Mouse (Mus musculus): Measurements from ENCODE around the gene Ddx20. TPM values are rescaled to one million over a fixed set of nuclear protein-coding genes. Genes with fewer than 3 reads are reported as not detected.

The Ddx20 gene
- total and polyA plus RNA-seq, 2 experiments, result 7.3 to 7.4 TPM

DNA sequence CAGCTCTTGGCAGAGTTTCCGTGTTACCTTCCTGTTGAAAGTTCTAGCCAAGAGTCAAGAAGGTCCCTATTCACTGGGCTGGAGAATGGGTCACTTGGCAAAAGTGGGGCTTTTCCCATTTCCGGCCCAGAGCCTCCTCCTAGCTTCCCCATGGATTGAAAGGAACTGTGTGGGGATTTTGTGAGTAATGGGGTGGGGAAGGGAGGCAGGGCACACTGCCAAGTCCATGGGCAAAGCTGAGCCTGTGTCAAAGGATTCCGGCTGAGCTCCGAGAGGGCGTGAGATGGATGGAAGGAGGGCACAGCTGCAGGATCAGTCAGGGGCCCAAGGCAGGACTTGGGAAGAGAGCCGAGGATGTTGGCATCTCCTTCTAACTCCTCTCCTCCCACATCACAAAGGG is 22.9 kb upstream of the Ddx20 start:
- TF ChIP-seq POLR2A (IDR thresholded peaks at IDR 0.05; ENCODE audit: extremely low read depth, insufficient read depth, low read length) (no peak), CTCF (IDR thresholded peaks at IDR 0.05; ENCODE audit: low read depth, low read length) (no peak)
- Histone ChIP-seq H3K4me3 (ENCODE audit: insufficient read depth, low read depth, low read length) (no peak overlapping the region), H3K27ac (replicated peaks; ENCODE audit: insufficient read depth, low read depth, low read length) (no peak overlapping the region), H3K27me3 (ENCODE audit: control insufficient read depth, insufficient read depth, low read length) (no peaks in the 10 kb centered on the region), H3K79me2 (ENCODE audit: control insufficient read depth, insufficient read depth, low read length) (no peaks in the 10 kb centered on the region), H3K36me3 (ENCODE audit: control insufficient read depth, insufficient read depth, low read length) (no peaks in the 10 kb centered on the region), H3K4me1 (ENCODE audit: control insufficient read depth, insufficient read depth, low read length) (peaks cover 4% of the 10 kb centered on the region; the same call in 1 of the 2 replicates), H3K9ac (ENCODE audit: low read depth, low read length) (no peak overlapping the region)
- WGBS, result 86% methylated on average over 6 of the region's 6 CpGs
- DNase-seq (ENCODE audit: extremely low read depth, low read depth, low spot score), result no peak

DNA sequence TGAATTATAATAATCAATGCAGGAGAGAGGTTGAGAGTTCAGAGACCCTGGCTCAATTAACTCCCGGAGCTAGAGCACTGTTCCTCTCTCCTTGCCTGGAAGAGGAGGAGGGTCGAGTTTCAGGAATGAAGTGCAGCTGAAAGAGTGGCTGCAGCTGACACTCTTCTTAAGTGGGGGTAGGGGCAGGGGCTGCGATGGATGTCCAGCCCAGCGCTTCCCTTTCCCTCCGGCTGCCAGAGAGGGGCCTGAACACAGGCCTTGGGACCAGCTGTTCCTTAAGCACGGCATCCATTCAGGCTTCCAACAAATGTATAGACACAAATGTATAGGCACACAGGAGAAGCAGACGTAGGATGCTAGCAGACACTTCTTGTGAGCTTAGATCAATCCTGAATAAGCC is 20.2 kb upstream of the Ddx20 start:
- WGBS, result 77% methylated on average over 7 of the region's 7 CpGs
- H3K36me3 ChIP-seq (ENCODE audit: control insufficient read depth, insufficient read depth, low read length), result no peaks in the 10 kb centered on the region
- TF ChIP-seq CTCF (IDR thresholded peaks at IDR 0.05; ENCODE audit: low read depth, low read length) (no peak), POLR2A (IDR thresholded peaks at IDR 0.05; ENCODE audit: extremely low read depth, insufficient read depth, low read length) (no peak)
- H3K27ac ChIP-seq (replicated peaks; ENCODE audit: insufficient read depth, low read depth, low read length), result no peak overlapping the region
- H3K27me3 ChIP-seq (ENCODE audit: control insufficient read depth, insufficient read depth, low read length), result no peaks in the 10 kb centered on the region
- no peak overlapping the region for H3K9ac ChIP-seq (ENCODE audit: low read depth, low read length)
- H3K4me1 ChIP-seq (ENCODE audit: control insufficient read depth, insufficient read depth, low read length), result peaks cover 7% of the 10 kb centered on the region; the same call in 1 of the 2 replicates
- no peak for DNase-seq (ENCODE audit: extremely low read depth, low read depth, low spot score)
- no peak overlapping the region for H3K4me3 ChIP-seq (ENCODE audit: insufficient read depth, low read depth, low read length)
- no peaks in the 10 kb centered on the region for H3K79me2 ChIP-seq (ENCODE audit: control insufficient read depth, insufficient read depth, low read length)

DNA sequence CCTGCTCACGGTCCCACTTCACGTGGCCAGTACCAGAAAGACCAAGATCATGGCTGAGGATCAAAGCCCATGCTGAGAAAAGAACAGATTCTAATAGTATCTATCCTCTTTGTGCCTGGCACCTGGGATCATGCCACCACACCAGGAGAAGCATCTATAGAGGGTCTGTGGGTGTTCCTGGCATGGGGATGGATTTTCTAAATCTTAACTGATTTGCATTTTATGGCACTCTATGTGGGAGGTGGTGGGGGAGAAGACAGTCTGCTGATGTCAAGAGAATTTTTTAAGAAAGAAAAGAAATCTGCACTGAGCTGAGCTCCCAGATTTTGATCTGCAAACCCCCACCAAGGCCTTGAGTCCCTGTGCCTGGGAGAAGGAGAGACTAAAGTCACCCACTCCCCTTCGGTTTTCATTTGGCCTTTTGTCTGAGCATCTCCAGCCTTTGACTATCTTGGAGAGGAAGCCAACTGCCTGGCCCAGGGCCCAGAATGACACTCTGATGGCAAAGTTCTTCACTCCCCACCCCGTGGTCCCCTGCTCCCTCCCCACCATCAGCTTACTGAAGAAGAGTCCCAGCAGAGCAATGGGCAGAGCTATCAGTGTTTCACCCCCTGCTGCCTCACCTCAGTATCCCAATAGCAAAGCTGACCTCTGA is 19.1 kb upstream of the Ddx20 start:
- TF ChIP-seq CTCF (IDR thresholded peaks at IDR 0.05; ENCODE audit: low read depth, low read length), result no peak
- TF ChIP-seq POLR2A (IDR thresholded peaks at IDR 0.05; ENCODE audit: extremely low read depth, insufficient read depth, low read length), result no peak
- no peaks in the 10 kb centered on the region for H3K27me3 ChIP-seq (ENCODE audit: control insufficient read depth, insufficient read depth, low read length)
- no peak for DNase-seq (ENCODE audit: extremely low read depth, low read depth, low spot score)
- peaks cover 7% of the 10 kb centered on the region; the same call in 1 of the 2 replicates for H3K4me1 ChIP-seq (ENCODE audit: control insufficient read depth, insufficient read depth, low read length)
- H3K79me2 ChIP-seq (ENCODE audit: control insufficient read depth, insufficient read depth, low read length), result no peaks in the 10 kb centered on the region
- H3K36me3 ChIP-seq (ENCODE audit: control insufficient read depth, insufficient read depth, low read length), result no peaks in the 10 kb centered on the region
- no peak overlapping the region for H3K4me3 ChIP-seq (ENCODE audit: insufficient read depth, low read depth, low read length)
- no peak overlapping the region for H3K9ac ChIP-seq (ENCODE audit: low read depth, low read length)
- no peak overlapping the region for H3K27ac ChIP-seq (replicated peaks; ENCODE audit: insufficient read depth, low read depth, low read length)
- WGBS, result 68% methylated on average over 4 of the region's 4 CpGs

DNA sequence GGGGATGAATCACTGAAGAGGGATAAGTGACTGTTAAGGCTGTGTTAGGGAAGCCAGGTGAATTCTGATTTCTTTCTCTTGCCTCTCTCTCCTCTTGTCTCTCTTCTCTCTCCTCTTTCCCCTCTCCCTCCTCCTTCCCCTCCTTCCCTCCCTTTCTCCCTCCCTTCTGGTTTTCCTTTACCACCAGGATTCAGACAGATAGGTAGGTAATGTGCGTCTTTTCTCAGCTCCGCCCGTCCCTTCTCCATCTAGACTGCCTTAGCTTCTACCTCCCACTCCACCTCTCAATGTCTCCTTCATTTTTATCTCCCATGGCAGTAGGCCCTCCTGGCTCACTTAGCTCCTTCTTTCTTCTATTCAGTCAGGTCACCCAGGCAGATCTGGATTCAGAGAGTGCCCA is 18.2 kb upstream of the Ddx20 start:
- Histone ChIP-seq H3K4me3 (ENCODE audit: insufficient read depth, low read depth, low read length) (peak overlapping the region; percentile 54; the same call in 1 of the 2 replicates), H3K9ac (ENCODE audit: low read depth, low read length) (peak overlapping the region; percentile 62; the same call in 1 of the 2 replicates), H3K27ac (replicated peaks; ENCODE audit: insufficient read depth, low read depth, low read length) (no peak overlapping the region), H3K4me1 (ENCODE audit: control insufficient read depth, insufficient read depth, low read length) (peaks cover 7% of the 10 kb centered on the region; the same call in 1 of the 2 replicates), H3K36me3 (ENCODE audit: control insufficient read depth, insufficient read depth, low read length) (no peaks in the 10 kb centered on the region), H3K79me2 (ENCODE audit: control insufficient read depth, insufficient read depth, low read length) (no peaks in the 10 kb centered on the region), H3K27me3 (ENCODE audit: control insufficient read depth, insufficient read depth, low read length) (no peaks in the 10 kb centered on the region)
- no peak for DNase-seq (ENCODE audit: extremely low read depth, low read depth, low spot score)
- TF ChIP-seq POLR2A (IDR thresholded peaks at IDR 0.05; ENCODE audit: extremely low read depth, insufficient read depth, low read length) (no peak), CTCF (IDR thresholded peaks at IDR 0.05; ENCODE audit: low read depth, low read length) (no peak)
- 81% methylated on average over 3 of the region's 3 CpGs for WGBS

DNA sequence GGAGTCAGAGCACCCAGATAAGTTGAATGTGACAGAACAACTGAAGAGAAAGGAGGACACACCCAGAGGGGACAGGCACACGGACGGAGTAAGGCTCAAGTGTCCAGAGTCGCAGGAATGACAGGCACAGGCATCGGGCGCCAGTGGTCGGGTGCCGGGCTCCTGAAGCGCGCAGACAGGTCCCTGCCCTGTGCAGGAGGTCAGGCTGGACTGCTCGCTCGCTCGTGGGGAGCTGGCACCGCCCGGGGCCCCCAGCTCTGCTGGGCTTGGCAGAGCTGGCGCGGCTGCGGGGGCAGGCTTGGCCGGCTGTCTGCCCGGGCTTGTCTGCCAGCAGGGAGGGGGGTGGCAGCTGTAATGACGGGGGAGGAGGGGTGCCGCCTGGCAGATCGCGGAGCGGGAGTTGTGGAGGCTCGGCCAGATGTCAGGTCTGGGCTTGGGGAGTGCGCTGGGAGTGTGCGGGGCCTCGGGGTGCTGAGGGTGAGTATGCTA is 17.7 kb upstream of the Ddx20 start:
- Histone ChIP-seq H3K27me3 (ENCODE audit: control insufficient read depth, insufficient read depth, low read length) (no peaks in the 10 kb centered on the region), H3K9ac (ENCODE audit: low read depth, low read length) (peak overlapping the region; percentile 62), H3K4me3 (ENCODE audit: insufficient read depth, low read depth, low read length) (peak overlapping the region; percentile 54), H3K79me2 (ENCODE audit: control insufficient read depth, insufficient read depth, low read length) (no peaks in the 10 kb centered on the region), H3K36me3 (ENCODE audit: control insufficient read depth, insufficient read depth, low read length) (no peaks in the 10 kb centered on the region), H3K4me1 (ENCODE audit: control insufficient read depth, insufficient read depth, low read length) (peaks cover 7% of the 10 kb centered on the region; the same call in 1 of the 2 replicates), H3K27ac (replicated peaks; ENCODE audit: insufficient read depth, low read depth, low read length) (no peak overlapping the region)
- 2% methylated on average over 28 of the region's 28 CpGs for WGBS
- DNase-seq (ENCODE audit: extremely low read depth, low read depth, low spot score), result no peak
- no peak for TF ChIP-seq POLR2A (IDR thresholded peaks at IDR 0.05; ENCODE audit: extremely low read depth, insufficient read depth, low read length)
- no peak for TF ChIP-seq CTCF (IDR thresholded peaks at IDR 0.05; ENCODE audit: low read depth, low read length)

All from liver, adult 2 months (tissue).